Mouse (Mus musculus) frontal cortex, postnatal 36 days (tissue): ENCODE data around the gene Serpina3a.

Experiments
- DNase-seq, 2 experiments: peaks; one replicate each; pipeline ENCODE4 v3.0.0; 2022; ENCODE audit warnings: low spot score in 2 of 2

Gene Serpina3a

GRCm38 (mm10) chr12:104142427-104142826 is 29.9 kb downstream of the Serpina3a start:
- DNase-seq, result no peak

- DNase-seq, result no peak
Observed at GRCm38 (mm10) chr12:104143286-104143685, 30.8 kb downstream of the Serpina3a start.

- DNase-seq, result no peak
Observed at GRCm38 (mm10) chr12:104145571-104145970, 33.0 kb downstream of the Serpina3a start.

GRCm38 (mm10) chr12:104151989-104152388 is 39.5 kb downstream of the Serpina3a start:
- no peak for DNase-seq

- no peak for DNase-seq
Observed at GRCm38 (mm10) chr12:104153041-104153645, 40.6 kb downstream of the Serpina3a start.

GRCm38 (mm10) chr12:104153656-104154055 is 41.1 kb downstream of the Serpina3a start, which contains the start of gene Serpina3c:
TSS of gene Serpina3c (minus strand) at chr12:104153870.
- DNase-seq, result no peak
